8 mouse cellular contexts compared by ENCODE assay signal in the genomic region with DNA sequence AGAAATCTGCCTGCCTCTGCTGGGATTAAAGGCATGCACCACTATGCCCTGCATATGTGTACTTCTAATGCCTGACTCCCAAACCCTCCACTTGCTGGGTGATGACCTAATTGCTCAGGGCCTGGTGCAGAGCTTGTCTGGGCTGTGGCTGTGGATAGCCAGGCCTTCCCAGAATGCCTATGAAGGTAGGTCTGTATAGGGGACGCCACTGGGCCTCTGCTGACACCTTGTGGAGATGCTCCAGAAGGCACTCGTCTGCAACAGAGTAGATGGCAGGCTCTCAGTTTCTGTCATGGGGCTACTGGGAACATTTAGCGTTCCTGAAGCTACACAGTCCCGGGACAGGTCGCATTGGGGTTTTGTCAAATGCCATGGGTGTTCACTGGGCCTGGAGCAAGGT.
DNase-seq lines count a peak whose midpoint lies in the region; ATAC-seq lines count a peak whose summit lies in the region.

No protein-coding gene starts in this region.

- no peaks in the 10 kb centered on the region for H3K9me3 ChIP-seq in forebrain, embryonic 13.5 days (replicated peaks)
- H3K9me3 ChIP-seq in heart, embryonic 16.5 days (replicated peaks; ENCODE audit: control insufficient read depth, low read length) = no peaks in the 10 kb centered on the region
- no peaks in the 10 kb centered on the region for H3K9me3 ChIP-seq in liver, embryonic 11.5 days (ENCODE audit: control insufficient read depth, low read length)
- H3K9me3 ChIP-seq in neural tube, embryonic 11.5 days (ENCODE audit: control insufficient read depth, low read length) = no peaks in the 10 kb centered on the region
- no peaks in the 10 kb centered on the region for H3K9me3 ChIP-seq in stomach, embryonic 15.5 days

- H3K27me3 ChIP-seq in forebrain, embryonic 13.5 days = no peaks in the 10 kb centered on the region
- 0 out of 2 replicates have a peak, but pooled peaks cover 6% of the 10 kb centered on the region for H3K27me3 ChIP-seq in heart, embryonic 16.5 days (ENCODE audit: control insufficient read depth, insufficient read depth, low read length)
- no peaks in the 10 kb centered on the region for H3K27me3 ChIP-seq in liver, embryonic 11.5 days (replicated peaks; ENCODE audit: control insufficient read depth, insufficient read depth, low read length)
- H3K27me3 ChIP-seq in neural tube, embryonic 11.5 days (ENCODE audit: control insufficient read depth, insufficient read depth, low read length) = no peaks in the 10 kb centered on the region
- no peaks in the 10 kb centered on the region for H3K27me3 ChIP-seq in stomach, embryonic 15.5 days (replicated peaks)

- H3K4me2 ChIP-seq in forebrain, embryonic 13.5 days = no peak overlapping the region
- no peak overlapping the region for H3K4me2 ChIP-seq in heart, embryonic 16.5 days (ENCODE audit: low read depth, low read length)
- H3K4me2 ChIP-seq in liver, embryonic 11.5 days = no peak overlapping the region
- H3K4me2 ChIP-seq in neural tube, embryonic 11.5 days (ENCODE audit: low read depth) = no peak overlapping the region
- no peak overlapping the region for H3K4me2 ChIP-seq in stomach, embryonic 15.5 days

- no peak overlapping the region for H3K4me3 ChIP-seq in forebrain, embryonic 13.5 days
- H3K4me3 ChIP-seq in heart, embryonic 16.5 days (ENCODE audit: low read length) = no peak overlapping the region
- no peak overlapping the region for H3K4me3 ChIP-seq in liver, embryonic 11.5 days (ENCODE audit: low read depth, low read length)
- no peak overlapping the region for H3K4me3 ChIP-seq in neural tube, embryonic 11.5 days (ENCODE audit: low read depth, low read length)
- no peak overlapping the region for H3K4me3 ChIP-seq in stomach, embryonic 15.5 days (replicated peaks)

- H3K4me1 ChIP-seq in forebrain, embryonic 13.5 days = peaks cover 8% of the 10 kb centered on the region
- peaks cover 13% of the 10 kb centered on the region for H3K4me1 ChIP-seq in heart, embryonic 16.5 days (ENCODE audit: control insufficient read depth, insufficient read depth, low read length)
- H3K4me1 ChIP-seq in liver, embryonic 11.5 days (replicated peaks; ENCODE audit: control insufficient read depth, insufficient read depth, low read length) = no peaks in the 10 kb centered on the region
- H3K4me1 ChIP-seq in neural tube, embryonic 11.5 days (ENCODE audit: control insufficient read depth, insufficient read depth, low read length) = no peaks in the 10 kb centered on the region
- H3K4me1 ChIP-seq in stomach, embryonic 15.5 days = peaks cover 11% of the 10 kb centered on the region

- 17% methylated on average over 5 of the region's 5 CpGs for WGBS in forebrain, embryonic 13.5 days
- WGBS in heart, embryonic 16.5 days = 8% methylated on average over 5 of the region's 5 CpGs
- WGBS in liver, embryonic 11.5 days = 10% methylated on average over 5 of the region's 5 CpGs
- 21% methylated on average over 5 of the region's 5 CpGs for WGBS in neural tube, embryonic 11.5 days
- 11% methylated on average over 5 of the region's 5 CpGs for WGBS in stomach, embryonic 15.5 days

- peak; percentile 91 for ATAC-seq in forebrain, embryonic 13.5 days
- peak; percentile 83 for ATAC-seq in heart, embryonic 16.5 days (replicated peaks; ENCODE audit: extremely low read depth, insufficient read depth, low FRiP score)
- peak; percentile 70 for ATAC-seq in liver, embryonic 11.5 days (replicated peaks; ENCODE audit: low FRiP score)
- peak; percentile 90 for ATAC-seq in neural tube, embryonic 11.5 days (ENCODE audit: insufficient read depth, low FRiP score, low TSS enrichment)
- peak; percentile 86 for ATAC-seq in stomach, embryonic 15.5 days (ENCODE audit: insufficient read depth, low FRiP score, low read depth)

- no peak overlapping the region for H3K9ac ChIP-seq in forebrain, embryonic 13.5 days
- no peak overlapping the region for H3K9ac ChIP-seq in heart, embryonic 16.5 days (ENCODE audit: low read length)
- H3K9ac ChIP-seq in liver, embryonic 11.5 days (ENCODE audit: low read depth, low read length) = no peak overlapping the region
- no peak overlapping the region for H3K9ac ChIP-seq in neural tube, embryonic 11.5 days (ENCODE audit: low read length)
- H3K9ac ChIP-seq in stomach, embryonic 15.5 days = no peak overlapping the region

- DNase-seq in CD4-positive, CD25-positive, alpha-beta regulatory T cell, adult 2 months (ENCODE audit: low read depth, low spot score) = peak; percentile 89
- DNase-seq in c-Kit-positive CD71-negative TER-119-negative erythroid progenitor cells, embryonic 14.5 days (ENCODE audit: low read depth) = peak; percentile 51
- peak; percentile 87 for DNase-seq in kidney, postnatal 14 days
- peak; percentile 54 for DNase-seq in liver, embryonic 11.5 days (ENCODE audit: low spot score)
- peak; percentile 83 for DNase-seq in neural tube, embryonic 11.5 days (ENCODE audit: low spot score)

- H3K27ac ChIP-seq in forebrain, embryonic 13.5 days = no peak overlapping the region
- H3K27ac ChIP-seq in heart, embryonic 16.5 days (ENCODE audit: low read length) = no peak overlapping the region
- no peak overlapping the region for H3K27ac ChIP-seq in liver, embryonic 11.5 days (ENCODE audit: low read depth, low read length)
- no peak overlapping the region for H3K27ac ChIP-seq in neural tube, embryonic 11.5 days (ENCODE audit: low read depth, low read length)
- no peak overlapping the region for H3K27ac ChIP-seq in stomach, embryonic 15.5 days

- no peaks in the 10 kb centered on the region for H3K36me3 ChIP-seq in forebrain, embryonic 13.5 days (ENCODE audit: poor library complexity, severe bottlenecking)
- no peaks in the 10 kb centered on the region for H3K36me3 ChIP-seq in heart, embryonic 16.5 days (ENCODE audit: control insufficient read depth, insufficient read depth)
- no peaks in the 10 kb centered on the region for H3K36me3 ChIP-seq in liver, embryonic 11.5 days (ENCODE audit: control insufficient read depth, insufficient read depth, low read length)
- no peaks in the 10 kb centered on the region for H3K36me3 ChIP-seq in neural tube, embryonic 11.5 days (ENCODE audit: control insufficient read depth, insufficient read depth, low read length)
- no peaks in the 10 kb centered on the region for H3K36me3 ChIP-seq in stomach, embryonic 15.5 days
